ENCODE assay signal across 10 mouse cellular contexts in genomic region chr16:18620201-18620600, GRCm38 (mm10). TPM values are rescaled to one million over a fixed set of nuclear protein-coding genes. Genes with fewer than 3 reads are reported as not detected.
A peak's percentile ranks its signal among the peaks of the same experiment; 100 is the strongest.
DNase-seq lines count a peak whose midpoint lies in the region; ATAC-seq lines count a peak whose summit lies in the region.
"Had no signal": no experiment of that assay in that cellular context is flagged by ENCODE, and none has a peak within 500 bp of the region (broad histone marks: within the 10 kb centered on the region; RNA-seq: fewer than 3 reads in every experiment).

No protein-coding gene starts in this region.

- 0 out of 2 replicates have a peak, but pooled peaks have one; percentile 0 for ATAC-seq in cerebellum, adult (ENCODE audit: insufficient number of reproducible peaks, low FRiP score, low TSS enrichment)
- ATAC-seq in forebrain, embryonic 12.5 days (ENCODE audit: low FRiP score): no peak
- ATAC-seq in midbrain, embryonic 12.5 days (ENCODE audit: low FRiP score, low read depth): no peak

- DNase-seq in cerebellum, adult 18-20 months: no peak
- peak; percentile 32 for DNase-seq in layer of hippocampus, adult 11-12 months (ENCODE audit: low spot score)
- no peak for DNase-seq in layer of hippocampus, postnatal 10 days (ENCODE audit: low spot score in 2 of 2)
- no peak for DNase-seq in thymus, postnatal 14 days
- DNase-seq in right cerebral cortex, adult 18-20 months: no peak

- no peak overlapping the region for H3K27ac ChIP-seq in forebrain, embryonic 12.5 days
- H3K27ac ChIP-seq in midbrain, embryonic 12.5 days (replicated peaks): no peak overlapping the region

- H3K27me3 ChIP-seq in forebrain, embryonic 12.5 days: peaks cover 88% of the 10 kb centered on the region
- peaks cover 92% of the 10 kb centered on the region for H3K27me3 ChIP-seq in midbrain, embryonic 12.5 days

- peaks cover 21% of the 10 kb centered on the region for H3K4me1 ChIP-seq in forebrain, embryonic 12.5 days
- H3K4me1 ChIP-seq in midbrain, embryonic 12.5 days: peaks cover 21% of the 10 kb centered on the region

- peaks cover 37% of the 10 kb centered on the region for H3K36me3 ChIP-seq in forebrain, embryonic 12.5 days (replicated peaks)
- H3K36me3 ChIP-seq in midbrain, embryonic 12.5 days: peaks cover 30% of the 10 kb centered on the region

- H3K9me3 ChIP-seq in forebrain, embryonic 12.5 days: no peaks in the 10 kb centered on the region
- H3K9me3 ChIP-seq in midbrain, embryonic 12.5 days: no peaks in the 10 kb centered on the region

- H3K4me3 ChIP-seq in forebrain, embryonic 12.5 days (replicated peaks): peak overlapping the region; percentile 47
- peak overlapping the region; percentile 44; the same call in 1 of the 2 replicates for H3K4me3 ChIP-seq in midbrain, embryonic 12.5 days

- 15% methylated on average over 6 of the region's 6 CpGs for WGBS in forebrain, embryonic 12.5 days
- WGBS in midbrain, embryonic 12.5 days: 18% methylated on average over 6 of the region's 6 CpGs

- peak overlapping the region; percentile 81; the same call in 1 of the 2 replicates for H3K4me2 ChIP-seq in forebrain, embryonic 12.5 days
- peak overlapping the region; percentile 66 for H3K4me2 ChIP-seq in midbrain, embryonic 12.5 days (replicated peaks)

- no peak overlapping the region for H3K9ac ChIP-seq in forebrain, embryonic 12.5 days
- no peak overlapping the region for H3K9ac ChIP-seq in midbrain, embryonic 12.5 days (replicated peaks)

RNA-seq across cellular contexts. Expression of gene Gp1bb, which starts 2.0 kb away (rescaled TPM):
- 1 to 10 TPM; 4.9 to 5.4 TPM for total RNA-seq in layer of hippocampus, postnatal 10 days (2021)
- 4.4 and 5.7 TPM in 2 replicates for polyA plus RNA-seq in forebrain, embryonic 12.5 days (2016; fragmentation: Nextera tagmentation; extraction: Ambion mirVana)
- polyA plus RNA-seq in midbrain, embryonic 12.5 days (2016; fragmentation: Nextera tagmentation; extraction: Ambion mirVana): 7.0 and 8.5 TPM in 2 replicates

RNA-seq across cellular contexts. Expression of gene Gm49601, which starts 6.0 kb away (rescaled TPM):
- total RNA-seq in layer of hippocampus, postnatal 10 days (2021): 10 to 100 TPM; 84.8 to 98.2 TPM
- 10.6 and 10.7 TPM in 2 replicates for polyA plus RNA-seq in forebrain, embryonic 12.5 days (2016; fragmentation: Nextera tagmentation; extraction: Ambion mirVana)
- 10.9 and 13.5 TPM in 2 replicates for polyA plus RNA-seq in midbrain, embryonic 12.5 days (2016; fragmentation: Nextera tagmentation; extraction: Ambion mirVana)
- total RNA-seq: common myeloid progenitor, adult 5-6 weeks had no signal

RNA-seq across cellular contexts. Expression of gene Sept5, which starts 9.6 kb away (rescaled TPM):
- 100 to 1,000 TPM; 543 to 588 TPM for total RNA-seq in layer of hippocampus, postnatal 10 days (2021)
- polyA plus RNA-seq in forebrain, embryonic 12.5 days (2016; fragmentation: Nextera tagmentation; extraction: Ambion mirVana): 68.4 and 69.3 TPM in 2 replicates
- 81.6 and 84.4 TPM in 2 replicates for polyA plus RNA-seq in midbrain, embryonic 12.5 days (2016; fragmentation: Nextera tagmentation; extraction: Ambion mirVana)

RNA-seq across cellular contexts. Expression of gene Tbx1, which starts 29.7 kb away (rescaled TPM):
- total RNA-seq in layer of hippocampus, postnatal 10 days (2021): 1 to 10 TPM; 1.9 to 2.7 TPM
- polyA plus RNA-seq in forebrain, embryonic 12.5 days (2016; fragmentation: Nextera tagmentation; extraction: Ambion mirVana): 1.3 and 1.7 TPM in 2 replicates
- 1.4 and 2.0 TPM in 2 replicates for polyA plus RNA-seq in midbrain, embryonic 12.5 days (2016; fragmentation: Nextera tagmentation; extraction: Ambion mirVana)
- total RNA-seq: common myeloid progenitor, adult 5-6 weeks; neutrophil, adult 5-6 weeks had no signal
